21 mouse cellular contexts compared by ENCODE assay signal in the genomic region with DNA sequence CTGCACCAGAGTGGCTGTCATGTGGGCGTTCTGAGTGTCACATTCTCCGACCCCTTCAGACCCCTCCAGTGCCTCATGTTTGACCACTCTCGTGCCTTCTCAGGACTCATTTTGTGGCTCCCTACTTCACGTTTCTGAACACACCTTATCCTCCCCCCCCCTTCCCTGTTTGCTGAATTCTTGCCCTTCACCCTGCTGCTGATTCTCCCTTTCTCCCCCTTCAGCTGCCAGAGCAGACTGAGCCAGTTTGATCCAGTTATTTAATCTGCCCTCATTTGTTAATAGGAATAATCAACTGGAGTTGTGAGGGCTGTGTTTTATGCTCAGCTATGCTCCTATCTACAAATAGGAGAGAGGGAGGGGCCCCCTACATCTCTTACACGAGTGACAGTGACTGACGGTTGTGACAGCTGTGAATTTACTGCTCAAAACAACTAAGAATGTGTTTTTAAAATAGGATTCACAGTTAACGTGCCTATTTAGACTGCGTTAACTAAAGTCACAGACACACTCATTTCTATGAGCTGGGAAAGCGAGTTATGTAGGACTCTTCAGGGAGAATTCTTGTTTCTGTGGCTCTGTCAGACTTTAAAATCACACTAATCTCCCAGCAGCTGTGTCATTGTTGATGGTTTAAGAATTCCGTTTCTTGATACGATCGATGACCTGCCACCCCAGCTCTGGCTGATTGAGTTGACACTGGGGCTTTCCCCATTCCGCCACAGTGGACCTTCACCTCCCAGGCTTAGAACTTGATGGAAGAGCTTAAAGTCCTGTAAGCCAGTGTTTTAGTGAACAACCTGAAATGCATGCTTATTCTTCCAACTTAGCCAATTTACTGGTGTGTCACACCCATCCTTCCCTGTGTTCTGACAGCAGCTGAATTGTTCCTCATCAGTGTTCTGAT. TPM values are rescaled to one million over a fixed set of nuclear protein-coding genes. Genes with fewer than 3 reads are reported as not detected.
A peak's percentile ranks its signal among the peaks of the same experiment; 100 is the strongest.
DNase-seq lines count a peak whose midpoint lies in the region; ATAC-seq and TF ChIP-seq lines count a peak whose summit lies in the region.
"Had no signal": no experiment of that assay in that cellular context is flagged by ENCODE, and none has a peak within 500 bp of the region (broad histone marks: within the 10 kb centered on the region; RNA-seq: fewer than 3 reads in every experiment).

No protein-coding gene starts in this region.

- ATAC-seq in embryonic facial prominence, embryonic 14.5 days (ENCODE audit: low read depth) = peak; percentile 42; the same call in 1 of the 2 replicates
- ATAC-seq in heart, embryonic 16.5 days (replicated peaks; ENCODE audit: extremely low read depth, insufficient read depth, low FRiP score) = no peak
- 0 out of 2 replicates have a peak, but pooled peaks have one; percentile 22 for ATAC-seq in liver, embryonic 14.5 days (ENCODE audit: insufficient read depth)
- ATAC-seq: CD4-positive, CD25-positive, alpha-beta regulatory T cell, adult 4 months; intestine, postnatal 0 days had no signal

- WGBS in embryonic facial prominence, embryonic 14.5 days = 76% methylated on average over 13 of the region's 13 CpGs
- 72% methylated on average over 13 of the region's 13 CpGs for WGBS in embryonic facial prominence, embryonic 10.5 days
- 63% methylated on average over 13 of the region's 13 CpGs for WGBS in heart, embryonic 16.5 days
- WGBS in liver, embryonic 14.5 days (ENCODE audit: insufficient replicate concordance) = 65% methylated on average over 13 of the region's 13 CpGs

- H3K27me3 ChIP-seq in embryonic facial prominence, embryonic 14.5 days (replicated peaks; ENCODE audit: control insufficient read depth, insufficient read depth, low read length) = no peaks in the 10 kb centered on the region
- H3K27me3 ChIP-seq in embryonic facial prominence, embryonic 10.5 days (replicated peaks; ENCODE audit: low read depth, poor library complexity, severe bottlenecking) = no peaks in the 10 kb centered on the region
- no peaks in the 10 kb centered on the region for H3K27me3 ChIP-seq in heart, embryonic 16.5 days (ENCODE audit: control insufficient read depth, insufficient read depth, low read length)
- no peaks in the 10 kb centered on the region for H3K27me3 ChIP-seq in liver, embryonic 14.5 days (ENCODE audit: control insufficient read depth, insufficient read depth, low read length)
- H3K27me3 ChIP-seq: heart, embryonic 15.5 days; hindbrain, embryonic 15.5 days had no signal

- H3K9ac ChIP-seq in embryonic facial prominence, embryonic 14.5 days (ENCODE audit: low read depth, low read length) = no peak overlapping the region
- peak overlapping the region; percentile 12; the same call in 1 of the 2 replicates for H3K9ac ChIP-seq in heart, embryonic 16.5 days (ENCODE audit: low read length)
- H3K9ac ChIP-seq in liver, embryonic 14.5 days (replicated peaks) = no peak overlapping the region
- H3K9ac ChIP-seq: heart, embryonic 15.5 days; hindbrain, embryonic 15.5 days had no signal

- no peaks in the 10 kb centered on the region for H3K4me1 ChIP-seq in embryonic facial prominence, embryonic 14.5 days (ENCODE audit: control insufficient read depth, insufficient read depth, low read length)
- peaks cover 8% of the 10 kb centered on the region for H3K4me1 ChIP-seq in embryonic facial prominence, embryonic 10.5 days
- H3K4me1 ChIP-seq in heart, embryonic 16.5 days (ENCODE audit: control insufficient read depth, insufficient read depth, low read length) = no peaks in the 10 kb centered on the region; the same call in 1 of the 2 replicates
- peaks cover 0 to 5% of the 10 kb centered on the region in 2 experiments; a peak in 1 of 4 replicates for H3K4me1 ChIP-seq in liver, embryonic 14.5 days (replicated peaks; ENCODE audit: control insufficient read depth in 2 of 2, insufficient read depth in 2 of 2, low read length in 1 of 2)
- H3K4me1 ChIP-seq: heart, embryonic 15.5 days; hindbrain, embryonic 15.5 days had no signal

- H3K9me3 ChIP-seq in embryonic facial prominence, embryonic 14.5 days (ENCODE audit: control insufficient read depth, low read length) = no peaks in the 10 kb centered on the region
- no peaks in the 10 kb centered on the region for H3K9me3 ChIP-seq in embryonic facial prominence, embryonic 10.5 days
- H3K9me3 ChIP-seq in heart, embryonic 16.5 days (replicated peaks; ENCODE audit: control insufficient read depth, low read length) = no peaks in the 10 kb centered on the region
- H3K9me3 ChIP-seq in liver, embryonic 14.5 days (ENCODE audit: control insufficient read depth, low read length) = no peaks in the 10 kb centered on the region
- H3K9me3 ChIP-seq: G1E; heart, embryonic 15.5 days; hindbrain, embryonic 15.5 days had no signal

- no peak for TF ChIP-seq POLR2A in brain, embryonic 14.5 days (IDR thresholded peaks at IDR 0.05; ENCODE audit: borderline replicate concordance, extremely low read depth, insufficient read depth, insufficient read length, poor library complexity, severe bottlenecking)

- H3K4me3 ChIP-seq in embryonic facial prominence, embryonic 14.5 days (ENCODE audit: low read depth, low read length) = no peak overlapping the region
- H3K4me3 ChIP-seq in embryonic facial prominence, embryonic 10.5 days = no peak overlapping the region
- H3K4me3 ChIP-seq in heart, embryonic 16.5 days (ENCODE audit: low read length) = no peak overlapping the region
- no peak overlapping the region for H3K4me3 ChIP-seq in liver, embryonic 14.5 days (ENCODE audit: insufficient read depth in 1 of 2, low read depth in 2 of 2, low read length in 2 of 2)
- H3K4me3 ChIP-seq: erythroblast, embryonic 14.5 days; heart, embryonic 15.5 days; hindbrain, embryonic 15.5 days had no signal

- intact Hi-C loops in heart, postnatal 14 days (cut with DNase I) = no loop called here

- H3K36me3 ChIP-seq in embryonic facial prominence, embryonic 14.5 days (ENCODE audit: control insufficient read depth, insufficient read depth, low read length) = peaks cover 50% of the 10 kb centered on the region
- peaks cover 48% of the 10 kb centered on the region for H3K36me3 ChIP-seq in embryonic facial prominence, embryonic 10.5 days (replicated peaks)
- H3K36me3 ChIP-seq in heart, embryonic 16.5 days (ENCODE audit: control insufficient read depth, insufficient read depth) = peaks cover 47% of the 10 kb centered on the region
- H3K36me3 ChIP-seq in liver, embryonic 14.5 days (replicated peaks; ENCODE audit: control insufficient read depth, insufficient read depth, low read depth) = no peaks in the 10 kb centered on the region

- no peak overlapping the region for H3K4me2 ChIP-seq in embryonic facial prominence, embryonic 14.5 days (ENCODE audit: low read depth, low read length)
- no peak overlapping the region for H3K4me2 ChIP-seq in heart, embryonic 16.5 days (ENCODE audit: low read depth, low read length)
- H3K4me2 ChIP-seq in liver, embryonic 14.5 days (ENCODE audit: low read depth) = no peak overlapping the region
- H3K4me2 ChIP-seq: heart, embryonic 15.5 days; hindbrain, embryonic 15.5 days had no signal

- no peak for DNase-seq in embryonic facial prominence, embryonic 14.5 days (ENCODE audit: low spot score)
- no peak for DNase-seq in embryonic facial prominence, embryonic 10.5 days (ENCODE audit: low spot score)
- DNase-seq in heart, postnatal 14 days = no peak
- DNase-seq in brain, embryonic 14.5 days (ENCODE audit: low read depth) = peak; percentile 31
- no peak for DNase-seq in liver, embryonic 14.5 days (ENCODE audit: low read depth in 3 of 3, low spot score in 3 of 3)
- no peak for DNase-seq in right cerebral cortex, postnatal 10 days (ENCODE audit: low spot score in 2 of 2)
- no peak for DNase-seq in spleen, adult 12 weeks (ENCODE audit: low spot score)
- DNase-seq: cerebellum, adult 11-12 months; cerebellum, postnatal 25 days; gastrocnemius, postnatal 36 days; kidney, postnatal 4 days; lung, postnatal 10 days; right cerebral cortex, postnatal 14 days; thymus, postnatal 14 days had no signal

- no peak for TF ChIP-seq CTCF in brain, embryonic 14.5 days (IDR thresholded peaks at IDR 0.05; ENCODE audit: borderline replicate concordance, extremely low read depth, insufficient read depth, insufficient read length)
- no peak for TF ChIP-seq CTCF in liver, embryonic 14.5 days (IDR thresholded peaks at IDR 0.05; ENCODE audit: low read depth)

- no peak overlapping the region for H3K27ac ChIP-seq in embryonic facial prominence, embryonic 14.5 days (replicated peaks; ENCODE audit: low read depth, low read length)
- no peak overlapping the region for H3K27ac ChIP-seq in embryonic facial prominence, embryonic 10.5 days (replicated peaks)
- H3K27ac ChIP-seq in heart, embryonic 16.5 days (ENCODE audit: low read length) = no peak overlapping the region
- H3K27ac ChIP-seq in liver, embryonic 14.5 days = no peak overlapping the region
- H3K27ac ChIP-seq: heart, embryonic 15.5 days; hindbrain, embryonic 15.5 days had no signal

- TF ChIP-seq EP300 in liver, embryonic 14.5 days (IDR thresholded peaks at IDR 0.05; ENCODE audit: low read depth) = no peak

RNA-seq across cellular contexts. Expression of gene Habp4, which starts 17.4 kb away (rescaled TPM):
- 29.8 and 30.6 TPM in 2 replicates for polyA plus RNA-seq in embryonic facial prominence, embryonic 14.5 days (2014; fragmentation: Nextera tagmentation; extraction: Ambion mirVana)
- polyA plus RNA-seq in embryonic facial prominence, embryonic 10.5 days (2016; fragmentation: Nextera tagmentation; extraction: Ambion mirVana) = 17.4 and 19.5 TPM in 2 replicates
- polyA plus RNA-seq in heart, embryonic 16.5 days (2015; fragmentation: Nextera tagmentation; extraction: Ambion mirVana) = 50.4 and 53.2 TPM in 2 replicates
- 10 to 100 TPM; 42.5 to 43.5 TPM for total RNA-seq in heart, postnatal 14 days (2021)
- 26.5 and 36.3 TPM in 2 replicates for polyA plus RNA-seq in brain, embryonic 14.5 days (2012; rRNA removed)
- polyA plus RNA-seq in liver, embryonic 14.5 days (2012; rRNA removed) = 6.4 and 10.3 TPM in 2 replicates
- polyA plus RNA-seq in liver, embryonic 14.5 days (2014; fragmentation: Nextera tagmentation; extraction: Ambion mirVana) = 7.7 and 9.7 TPM in 2 replicates

RNA-seq across cellular contexts. Expression of gene Zfp367, which starts 26.0 kb away (rescaled TPM):
- 22.2 and 23.0 TPM in 2 replicates for polyA plus RNA-seq in embryonic facial prominence, embryonic 14.5 days (2014; fragmentation: Nextera tagmentation; extraction: Ambion mirVana)
- polyA plus RNA-seq in embryonic facial prominence, embryonic 10.5 days (2016; fragmentation: Nextera tagmentation; extraction: Ambion mirVana) = 13.5 and 14.0 TPM in 2 replicates
- 27.7 and 29.6 TPM in 2 replicates for polyA plus RNA-seq in heart, embryonic 16.5 days (2015; fragmentation: Nextera tagmentation; extraction: Ambion mirVana)
- total RNA-seq in heart, postnatal 14 days (2021) = 10 to 100 TPM; 19.4 to 20.3 TPM
- polyA plus RNA-seq in brain, embryonic 14.5 days (2012; rRNA removed) = 8.5 and 9.3 TPM in 2 replicates
- 11.7 and 15.2 TPM in 2 replicates for polyA plus RNA-seq in liver, embryonic 14.5 days (2012; rRNA removed)
- polyA plus RNA-seq in liver, embryonic 14.5 days (2014; fragmentation: Nextera tagmentation; extraction: Ambion mirVana) = 23.5 and 26.5 TPM in 2 replicates

RNA-seq across cellular contexts. Expression of gene Slc35d2, which starts 49.8 kb away (rescaled TPM):
- polyA plus RNA-seq in embryonic facial prominence, embryonic 14.5 days (2014; fragmentation: Nextera tagmentation; extraction: Ambion mirVana) = 5.7 and 8.7 TPM in 2 replicates
- 2.5 and 3.2 TPM in 2 replicates for polyA plus RNA-seq in embryonic facial prominence, embryonic 10.5 days (2016; fragmentation: Nextera tagmentation; extraction: Ambion mirVana)
- polyA plus RNA-seq in heart, embryonic 16.5 days (2015; fragmentation: Nextera tagmentation; extraction: Ambion mirVana) = 4.1 and 5.2 TPM in 2 replicates
- 1 to 10 TPM; 1.4 to 1.8 TPM for total RNA-seq in heart, postnatal 14 days (2021)
- polyA plus RNA-seq in brain, embryonic 14.5 days (2012; rRNA removed) = 0.95 and 1.2 TPM in 2 replicates
- polyA plus RNA-seq in liver, embryonic 14.5 days (2012; rRNA removed) = 3.3 and 3.7 TPM in 2 replicates
- 6.7 and 7.2 TPM in 2 replicates for polyA plus RNA-seq in liver, embryonic 14.5 days (2014; fragmentation: Nextera tagmentation; extraction: Ambion mirVana)
- polyA plus RNA-seq: G1E had no signal
